Mouse (Mus musculus) right cerebral cortex, postnatal 14 days (tissue): ENCODE measurements at regions not wholly inside any gene's neighbourhood (a gene's known extent, or its start where the extent isn't known, plus 50 kb on each side); places are given as distances from the start of the nearest gene placed in this dataset.
"Not testable (repeated sequence)": the region's sequence is repeated elsewhere in the genome, so short reads cannot be mapped to it uniquely, and the experiment has no call there.

Experiments
- DNase-seq: peaks from one replicate; pipeline ENCODE4 v3.0.0; 2022

DNA sequence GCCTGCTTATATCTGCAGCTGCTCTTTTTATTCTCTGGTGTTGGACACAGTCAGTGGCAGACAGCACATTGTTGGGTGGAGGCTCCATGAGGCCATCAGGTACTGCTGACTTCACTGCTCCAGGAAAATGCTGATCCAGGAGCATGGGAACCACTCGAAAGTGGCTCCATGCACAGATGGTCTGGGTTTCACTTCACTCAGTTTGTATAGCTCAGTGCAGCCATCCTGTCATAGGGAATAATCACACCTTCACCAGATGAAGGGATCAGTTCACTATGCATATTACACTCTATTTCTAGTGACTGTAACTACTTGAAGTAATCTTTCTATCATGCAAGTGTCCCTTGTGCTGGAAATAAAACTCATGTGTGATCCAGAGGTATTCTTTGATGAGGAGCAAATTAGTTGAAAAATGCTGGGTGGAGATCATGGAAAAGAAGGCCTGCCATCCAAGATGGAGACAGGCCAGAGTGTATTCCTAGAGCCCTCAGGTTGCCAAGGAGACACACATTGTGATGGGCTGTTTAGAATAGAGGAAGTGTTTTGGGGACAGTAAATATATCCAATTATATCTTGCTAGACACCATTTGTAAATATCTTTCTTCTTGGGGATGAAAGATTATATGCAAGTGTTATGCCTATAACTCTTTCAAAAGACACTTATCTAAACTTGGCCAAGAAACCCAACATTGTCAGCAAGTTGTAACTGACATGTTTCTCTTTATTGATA lies 103.7 kb upstream of the Arhgap42 start:
- no peak for DNase-seq

DNA sequence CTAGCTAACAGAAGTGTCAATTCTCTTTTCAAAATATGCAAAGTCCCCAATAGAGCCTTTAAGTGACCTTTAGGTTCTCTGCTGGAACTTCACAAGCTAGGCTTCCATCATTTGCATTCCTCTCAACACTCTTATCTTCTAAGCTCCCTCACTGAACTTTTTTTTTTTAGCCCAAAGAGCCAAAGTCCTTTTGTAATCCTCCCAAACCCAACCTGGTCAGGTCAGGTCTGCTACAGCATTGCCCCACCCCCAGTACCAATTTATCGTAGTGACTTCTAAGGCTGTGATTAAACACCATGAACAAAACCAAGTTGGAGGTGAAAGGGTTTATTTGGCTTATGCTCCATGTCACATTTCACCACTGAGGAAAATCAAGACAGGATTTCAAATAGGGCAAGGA lies 79.7 kb upstream of the Arhgap42 start:
- no peak for DNase-seq

DNA sequence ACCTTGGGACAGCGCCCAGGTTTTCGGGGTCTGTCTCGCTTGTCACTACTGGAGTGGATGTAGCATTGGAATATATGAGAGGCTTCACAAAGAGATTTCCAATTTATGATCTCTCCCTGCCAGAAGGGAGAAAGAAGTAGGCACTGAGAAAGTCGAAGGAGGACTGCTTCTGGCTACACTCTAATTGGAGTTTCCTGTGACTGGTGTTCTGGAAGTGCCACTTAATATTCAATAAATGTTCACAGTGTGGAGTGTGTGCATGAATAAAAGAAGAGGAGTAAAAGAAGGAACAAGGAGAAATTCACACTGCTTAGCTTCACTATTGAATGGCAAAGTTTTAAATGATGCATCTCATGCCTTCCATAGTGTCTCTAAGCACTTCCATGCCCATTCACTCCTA lies 77.1 kb upstream of the Arhgap42 start:
- no peak for DNase-seq

DNA sequence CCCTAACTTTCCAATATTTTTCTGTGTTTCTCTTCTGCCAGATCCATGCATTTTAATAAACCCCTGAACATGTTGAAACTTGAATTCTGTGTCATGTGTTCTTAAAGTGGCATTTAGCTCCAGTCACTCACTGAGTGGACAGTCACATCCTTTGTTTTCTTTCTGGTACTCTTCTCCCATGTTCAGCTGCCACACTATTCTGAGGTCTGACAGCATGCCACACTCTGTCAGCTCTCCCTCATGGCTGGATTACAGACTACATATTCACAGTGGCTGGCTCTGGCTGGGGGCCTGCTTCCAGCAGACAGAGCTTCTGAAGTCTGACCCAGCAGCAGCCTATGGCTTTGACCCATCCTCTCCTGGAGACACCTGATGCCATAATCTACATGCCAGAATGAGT lies 73.4 kb upstream of the Arhgap42 start:
- no peak for DNase-seq

DNA sequence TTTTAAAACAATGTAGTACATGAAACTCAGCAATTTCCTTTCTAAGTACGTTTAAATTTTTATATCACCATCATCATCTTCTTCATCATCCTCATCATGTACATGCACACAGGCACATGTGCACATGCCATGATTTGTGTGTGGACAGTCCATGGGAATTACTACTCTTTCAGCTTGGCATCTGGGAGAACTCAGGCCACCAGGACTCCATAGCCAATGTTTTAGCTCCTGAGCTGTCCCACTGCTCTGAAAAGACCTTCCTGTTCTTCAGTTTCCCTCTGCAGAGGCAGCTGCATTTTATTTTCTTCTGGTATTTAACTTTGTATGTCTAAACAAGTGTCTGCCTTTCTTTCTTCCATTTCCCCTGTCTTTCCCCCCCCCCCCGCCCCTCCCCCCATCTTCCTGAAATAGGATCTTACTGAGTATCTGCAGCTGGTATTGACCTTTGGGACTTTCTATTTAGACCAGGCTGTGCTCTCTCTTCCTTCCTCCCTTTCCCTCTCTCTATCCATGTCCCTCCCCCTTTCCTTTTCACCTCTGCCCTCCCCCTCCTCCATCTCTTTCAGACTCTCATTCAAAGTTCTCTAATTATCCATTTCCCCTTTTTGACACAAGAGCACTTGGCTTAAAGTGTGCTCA lies 72.8 kb upstream of the Arhgap42 start:
- DNase-seq: no peak

DNA sequence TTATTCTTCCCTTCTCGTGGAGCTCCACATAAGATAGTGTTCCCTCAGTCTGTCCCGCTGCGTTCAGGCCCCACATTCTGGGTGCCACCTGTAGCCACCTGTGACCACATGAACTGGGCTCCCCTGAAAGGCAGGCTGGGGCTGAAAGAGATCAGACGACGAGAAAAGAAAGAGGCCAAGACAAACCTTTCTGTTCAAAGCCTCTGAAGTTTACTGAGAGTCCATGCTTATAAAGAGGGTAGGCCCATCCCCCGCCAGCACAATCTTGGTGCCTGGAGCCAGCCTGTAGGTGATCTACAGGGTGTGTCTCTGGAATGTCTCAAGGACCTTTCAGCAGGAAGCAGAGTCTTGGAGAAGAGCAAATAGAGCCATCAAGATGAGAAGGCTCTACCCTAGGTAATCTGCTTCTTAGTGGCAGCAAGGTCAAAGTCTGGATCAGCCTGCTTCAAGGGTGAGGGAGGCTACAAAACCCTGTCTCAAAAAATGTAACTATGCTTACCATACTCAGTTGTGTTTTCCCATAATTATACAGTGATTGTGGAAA lies 72.2 kb upstream of the Arhgap42 start:
- not testable (repeated sequence) for DNase-seq

DNA sequence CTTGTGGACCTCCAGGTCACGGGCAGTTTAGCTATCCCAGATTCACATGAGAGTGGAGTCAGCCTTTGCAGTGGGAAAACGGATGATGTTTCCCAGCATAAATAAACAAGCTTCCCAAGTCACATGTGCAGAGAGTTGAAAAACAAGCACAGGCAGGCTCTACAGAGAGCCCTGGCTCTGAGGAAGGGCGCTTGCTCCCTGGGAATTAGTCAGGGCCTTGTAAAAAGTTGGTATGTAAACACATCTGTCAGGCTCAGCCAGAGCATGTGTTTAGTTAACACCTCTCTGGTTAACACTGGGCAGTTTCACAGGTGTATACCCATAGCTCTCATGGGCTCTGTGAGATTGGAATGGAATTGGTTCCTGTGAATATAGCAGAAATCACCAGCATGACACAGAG lies 51.9 kb upstream of the Arhgap42 start:
- DNase-seq: no peak

DNA sequence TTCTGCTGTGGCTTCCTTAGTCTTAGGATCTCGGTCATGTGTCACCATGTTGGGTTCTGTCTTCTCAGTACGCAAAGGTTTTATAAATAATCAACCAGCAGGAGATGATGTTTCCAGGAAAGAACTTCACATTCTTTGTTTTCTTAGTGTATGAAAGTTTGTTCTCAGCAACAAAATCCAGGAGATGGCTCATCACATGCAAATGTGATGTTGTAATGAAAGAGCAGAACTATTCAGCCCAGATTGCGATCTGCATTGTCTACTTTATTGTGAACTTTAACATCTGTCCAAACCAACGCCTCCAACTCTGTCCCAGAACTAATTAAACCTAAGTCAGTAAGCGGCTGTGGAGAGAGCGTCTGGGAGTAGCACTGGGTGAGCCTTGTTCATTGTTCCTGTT lies 50.7 kb upstream of the Arhgap42 start:
- no peak for DNase-seq
